Mouse (Mus musculus) retina, postnatal 1 day (tissue): ENCODE results near the gene Dgkd.
A peak's percentile ranks its signal among the peaks of the same experiment; 100 is the strongest.

Experiments
- DNase-seq: peaks from one replicate; pipeline ENCODE4 v3.0.0-alpha.2; 2012

Gene Dgkd

DNA sequence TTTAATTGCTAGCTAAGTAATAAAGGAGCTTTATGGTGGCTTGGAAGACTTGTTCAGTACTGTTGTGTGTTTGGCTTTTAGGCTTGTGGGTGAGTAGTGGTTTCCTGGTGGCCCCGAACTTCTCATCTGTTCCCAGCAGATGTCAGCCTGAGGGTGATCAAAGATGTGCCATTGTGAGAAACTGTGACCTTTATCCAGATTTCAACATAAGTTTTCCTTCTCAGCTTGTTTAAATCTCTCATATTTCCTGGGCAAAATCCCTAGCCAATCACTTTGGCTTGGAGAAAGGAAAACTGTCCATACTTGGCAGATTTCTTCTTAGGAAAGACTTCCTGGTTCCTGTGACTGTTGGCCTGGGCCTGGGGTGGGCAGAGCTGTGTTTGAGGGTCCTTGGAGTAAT is 37.9 kb downstream of the Dgkd start:
- DNase-seq, result no peak

DNA sequence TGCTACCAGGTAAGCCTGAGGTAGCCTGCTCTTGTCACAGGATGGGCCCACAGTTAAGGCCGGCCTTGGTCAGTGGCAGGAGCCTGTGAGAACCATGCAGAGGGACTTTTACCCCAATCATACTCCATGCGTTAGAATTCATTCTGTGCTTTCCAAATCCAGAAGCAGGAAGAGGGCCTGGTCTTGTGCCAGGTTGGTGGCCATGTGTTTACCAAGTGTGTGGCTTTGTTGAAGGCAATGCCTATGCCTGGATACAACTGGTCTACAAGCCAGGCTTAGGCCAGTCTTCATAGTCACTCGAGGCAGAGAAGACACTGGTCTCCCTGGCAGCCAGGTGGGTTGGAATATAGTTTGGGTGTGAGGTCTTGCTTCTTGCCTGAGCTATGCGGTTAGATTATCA is 38.5 kb downstream of the Dgkd start:
- no peak for DNase-seq

DNA sequence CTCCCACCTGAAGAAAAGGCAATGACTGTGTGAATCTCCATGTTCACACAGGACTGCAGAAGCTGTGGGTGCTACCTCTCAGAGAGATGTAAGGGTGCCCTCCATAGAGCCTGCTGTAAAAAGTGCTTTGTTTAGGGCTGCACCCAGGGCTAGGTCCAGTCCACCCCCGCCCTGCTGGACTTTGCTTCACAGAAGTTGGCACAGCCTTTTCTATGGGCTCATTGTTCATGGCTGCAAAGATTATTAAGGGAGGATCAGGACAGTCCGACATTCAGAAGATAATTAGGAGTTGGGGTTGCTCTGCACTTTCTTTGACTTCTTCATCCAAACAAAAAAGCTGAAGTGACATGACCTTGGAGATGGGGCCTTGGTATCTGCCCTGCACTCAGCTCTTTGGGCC is 39.4 kb downstream of the Dgkd start:
- peak; percentile 61 for DNase-seq

DNA sequence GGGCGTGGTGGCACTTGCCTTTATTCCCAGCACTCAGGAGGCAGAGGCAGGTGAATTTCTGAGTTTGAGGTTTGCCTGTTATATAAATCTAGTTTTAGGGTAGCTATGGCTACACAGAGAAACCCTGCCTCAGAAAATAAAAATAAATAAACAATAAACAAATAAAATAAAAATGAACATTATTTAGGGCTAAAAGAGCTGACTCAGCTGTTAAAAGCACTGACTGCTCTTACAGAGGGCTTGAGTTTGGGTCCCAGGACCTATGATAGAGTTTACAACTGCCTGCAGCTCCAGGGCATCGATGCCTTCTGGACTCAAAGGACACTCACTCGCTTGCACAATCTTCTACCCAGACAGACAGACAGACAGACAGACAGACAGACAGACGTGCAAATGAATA is 40.3 kb downstream of the Dgkd start:
- DNase-seq, result no peak

DNA sequence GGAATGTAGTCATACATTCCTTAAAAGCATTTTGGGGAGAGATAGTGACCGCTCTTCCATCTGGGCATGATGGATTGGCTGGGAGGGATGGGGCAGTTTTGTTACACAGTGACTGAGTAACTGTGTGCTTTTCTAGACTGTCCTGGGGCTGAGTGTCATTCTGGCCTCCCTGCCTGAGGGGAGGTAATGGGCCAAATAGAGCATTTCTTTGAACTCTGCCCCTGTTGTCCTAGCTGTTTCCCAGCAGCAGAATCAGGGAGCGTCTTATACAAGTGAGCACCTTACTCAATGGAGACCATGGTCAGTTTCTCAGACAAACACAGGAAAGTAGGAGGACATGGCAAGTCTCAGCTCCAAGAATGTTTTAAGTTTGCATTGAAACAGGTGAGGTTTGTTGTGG is 43.8 kb downstream of the Dgkd start:
- no peak for DNase-seq

DNA sequence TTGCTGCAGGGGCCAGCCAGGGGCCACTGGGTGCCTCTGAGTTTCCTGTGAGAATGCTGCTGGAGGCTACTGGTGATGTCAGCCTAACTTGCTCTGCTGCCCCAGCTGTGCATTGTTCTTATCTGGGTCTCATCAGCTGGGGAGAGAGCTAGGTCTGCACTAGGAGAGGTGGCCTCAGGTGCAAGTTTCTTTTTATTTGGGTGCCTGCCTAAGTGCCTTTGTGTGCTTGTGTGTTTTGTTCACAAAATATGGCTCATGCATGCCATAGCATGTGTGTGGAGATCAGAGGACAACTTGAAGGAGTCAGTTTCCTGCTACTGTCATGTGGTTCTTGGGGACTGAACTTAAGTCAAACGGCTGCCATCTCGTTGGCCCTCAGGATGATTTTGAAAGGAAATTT is 46.6 kb downstream of the Dgkd start:
- DNase-seq, result no peak

DNA sequence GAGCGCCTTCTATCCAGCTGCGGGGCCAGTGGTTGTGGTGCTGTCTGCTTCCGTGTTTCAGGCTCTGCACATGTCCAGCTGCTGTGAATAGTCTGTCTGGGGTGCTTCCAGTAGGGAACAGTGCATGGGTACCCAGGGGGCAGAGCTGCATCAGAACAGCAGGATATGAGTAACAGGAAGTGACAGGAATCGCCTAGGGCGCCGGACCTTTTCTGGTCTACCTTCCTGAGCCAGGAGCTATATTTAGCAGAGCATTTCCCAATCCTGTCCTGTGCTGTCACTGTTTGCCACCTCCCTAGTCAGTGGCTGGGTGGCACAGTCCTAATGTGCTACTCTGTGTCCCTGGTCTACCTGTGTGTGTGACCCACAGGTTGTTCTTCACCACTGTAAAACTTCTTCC is 47.9 kb downstream of the Dgkd start:
- peak; percentile 30 for DNase-seq

DNA sequence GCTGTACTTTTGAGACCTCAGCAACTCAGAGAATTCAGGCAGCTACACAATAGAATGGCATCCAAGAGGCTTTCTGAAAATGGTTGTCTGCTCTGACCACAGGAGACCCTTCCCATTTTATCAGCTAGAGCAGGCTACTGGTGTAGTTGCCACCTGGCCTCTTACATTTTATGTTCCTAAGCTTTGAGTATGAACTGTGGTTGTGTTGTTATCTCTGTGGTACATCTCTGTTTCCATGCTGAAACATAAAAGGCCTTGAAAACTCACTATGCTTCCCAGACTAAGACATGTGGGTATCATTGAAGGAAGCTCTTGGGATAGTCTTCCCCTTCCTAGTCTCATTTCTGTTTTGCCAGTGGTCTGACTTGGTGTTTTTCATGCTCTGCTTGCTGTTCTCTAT is 49.1 kb downstream of the Dgkd start:
- no peak for DNase-seq

DNA sequence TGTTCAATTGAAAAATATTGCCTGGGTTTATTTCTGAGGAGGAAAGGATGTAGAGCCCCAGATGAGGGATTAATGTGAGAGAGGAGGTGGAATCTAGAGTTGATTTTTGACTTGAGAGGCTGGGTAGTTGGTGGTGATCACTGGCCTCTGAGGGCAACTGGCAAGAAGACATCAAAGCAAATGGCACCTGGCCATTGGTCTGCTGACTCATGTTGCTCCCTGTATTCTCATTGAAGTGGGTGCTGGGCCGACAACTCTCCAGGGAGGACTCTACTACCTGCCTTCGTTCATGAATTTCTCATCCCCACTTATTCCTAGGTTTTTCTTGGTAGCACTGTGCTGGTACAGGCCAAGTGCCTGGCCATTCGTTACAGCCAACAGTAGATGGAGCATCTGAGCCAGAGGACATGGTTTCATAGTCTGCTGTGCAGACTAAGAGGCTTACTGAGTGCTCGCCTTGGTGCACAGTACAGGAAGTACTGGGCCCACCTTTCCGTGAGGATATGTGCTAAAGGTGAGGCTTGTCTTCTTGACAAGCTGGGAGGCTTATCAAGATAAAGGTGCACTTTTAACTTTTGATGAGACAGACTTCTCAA is 53.4 kb downstream of the Dgkd start:
- DNase-seq, result no peak

DNA sequence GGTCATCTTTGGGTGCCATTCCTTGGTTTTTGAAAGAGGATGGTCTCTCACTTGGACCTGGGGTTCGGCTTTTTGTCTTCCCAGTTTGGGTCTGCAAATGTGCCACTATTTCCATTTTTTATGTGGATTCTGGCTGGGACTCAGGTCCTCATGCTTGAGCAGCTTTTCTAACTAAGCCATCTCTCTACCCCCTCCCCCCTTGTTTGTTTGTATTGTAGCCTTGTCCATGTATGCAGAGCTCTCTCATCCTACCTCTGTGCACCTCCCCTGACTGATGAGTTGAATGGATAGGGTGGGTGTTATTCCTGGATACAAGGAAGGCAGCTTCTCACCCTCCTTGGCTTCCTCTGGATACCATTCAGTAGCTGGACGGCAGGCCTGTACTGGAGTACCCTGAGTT is 54.9 kb downstream of the Dgkd start:
- no peak for DNase-seq

DNA sequence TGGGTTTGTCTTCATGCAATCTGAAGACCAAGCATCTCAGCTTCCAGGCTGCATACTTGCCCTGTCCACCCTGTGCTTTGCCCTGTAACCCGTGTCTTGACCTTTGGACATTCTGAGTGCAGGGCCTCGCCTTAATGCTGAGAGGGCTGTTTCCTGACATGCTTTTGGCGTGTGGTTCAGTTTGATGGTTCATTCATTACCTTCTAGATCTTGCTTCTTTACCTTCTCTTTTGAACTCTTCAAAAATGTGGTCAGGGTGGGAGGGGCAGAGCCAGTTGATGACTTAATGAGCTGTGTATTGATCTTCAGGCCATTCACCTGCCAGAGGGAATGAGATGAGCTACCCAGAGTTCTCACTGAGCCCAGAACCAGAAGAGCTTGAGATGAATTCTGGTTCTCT is 55.6 kb downstream of the Dgkd start:
- no peak for DNase-seq

DNA sequence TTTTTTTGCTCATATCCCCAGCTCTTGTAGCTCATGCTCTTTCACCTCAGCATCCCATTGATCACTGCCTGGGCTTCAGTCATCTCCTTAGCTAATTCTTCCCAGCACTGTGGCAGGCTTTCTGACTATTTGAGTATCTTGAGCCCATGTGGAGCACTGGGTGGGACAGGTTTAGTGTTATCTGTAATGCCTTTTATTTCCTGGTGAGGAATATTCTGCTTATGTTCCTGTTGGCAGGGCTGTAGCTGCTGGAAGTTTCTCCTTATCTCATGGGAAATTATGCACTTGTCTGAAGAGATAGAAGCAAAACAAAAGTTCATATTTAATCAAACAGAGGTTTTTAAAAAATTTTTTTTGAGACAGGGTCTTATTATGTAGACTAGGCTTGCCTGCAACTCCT is 56.5 kb downstream of the Dgkd start:
- no peak for DNase-seq

DNA sequence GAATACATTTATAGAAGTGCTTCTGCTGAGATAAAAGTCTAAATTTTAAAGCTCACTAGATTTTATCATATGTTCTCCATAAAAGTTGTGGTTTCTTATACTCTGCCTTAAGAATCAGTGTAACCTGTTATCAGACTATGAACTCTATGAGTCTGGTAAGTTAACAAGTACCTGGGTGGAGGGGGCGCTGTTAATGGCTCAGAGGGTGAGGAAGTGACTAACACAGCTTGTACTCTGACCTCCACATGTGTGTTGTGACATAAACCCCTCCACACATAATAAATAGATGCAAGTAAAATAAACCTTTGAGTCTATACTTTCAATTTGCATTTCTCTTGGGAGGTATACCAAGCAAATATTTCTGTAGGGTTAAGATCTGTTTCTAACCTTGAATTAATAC is 57.3 kb downstream of the Dgkd start:
- no peak for DNase-seq

DNA sequence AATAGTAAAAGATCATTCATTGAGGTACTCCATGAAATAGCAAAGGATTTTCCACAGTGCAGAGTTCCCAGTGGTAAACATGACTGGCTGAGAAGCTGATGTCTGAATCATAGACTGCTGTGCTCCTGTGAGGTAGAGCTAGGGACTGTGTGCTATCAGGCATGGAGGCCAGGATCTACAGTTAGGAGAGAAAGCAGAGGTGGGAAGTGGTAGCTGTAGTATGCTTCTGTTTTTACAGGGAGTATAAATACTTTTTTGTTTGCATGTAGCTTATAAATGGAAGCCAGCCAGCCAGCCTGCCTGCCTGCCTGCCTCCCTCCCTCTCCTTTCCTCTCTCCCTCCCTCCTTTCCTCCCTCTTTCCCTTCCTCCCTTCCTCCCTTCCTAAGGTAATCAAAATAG is 60.3 kb downstream of the Dgkd start:
- no peak for DNase-seq

DNA sequence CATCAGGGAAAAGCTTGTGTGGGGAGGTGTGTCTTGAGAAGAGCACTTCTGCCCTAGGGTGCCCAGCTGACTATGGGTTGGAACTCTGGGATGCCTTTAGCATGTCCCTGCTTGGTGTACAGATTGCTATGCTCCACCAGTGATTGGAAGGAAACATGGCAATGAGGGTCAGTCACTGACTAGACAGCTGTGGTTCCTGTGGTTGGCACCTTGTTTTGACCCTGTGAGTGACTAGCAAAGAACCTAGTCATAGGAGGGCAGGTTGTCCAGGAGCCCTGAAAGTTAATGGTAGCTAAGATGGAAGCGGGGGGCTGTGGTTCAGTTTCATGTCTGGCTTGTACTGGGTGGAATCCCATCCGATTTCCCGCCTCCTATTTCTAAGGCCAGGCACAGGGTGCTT is 64.3 kb downstream of the Dgkd start:
- no peak for DNase-seq

DNA sequence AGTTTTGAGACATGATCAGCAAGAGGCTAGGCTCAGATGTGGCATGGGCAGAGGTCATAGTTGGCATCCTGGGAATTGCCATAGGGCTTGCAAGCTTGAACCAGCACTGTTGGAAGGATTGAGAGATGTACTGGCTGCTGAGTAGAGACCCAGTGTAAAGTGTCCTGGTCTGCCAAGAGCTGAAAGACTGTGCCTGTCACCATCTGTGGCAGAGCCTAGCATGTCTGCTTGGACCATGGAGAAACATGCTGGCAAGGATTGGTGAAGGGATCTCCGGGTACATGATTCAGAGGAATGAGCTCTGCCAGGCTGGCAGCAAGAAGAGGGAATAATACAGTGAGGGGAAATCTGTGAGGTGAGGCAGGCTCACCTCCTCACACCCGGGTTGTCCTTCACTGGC is 65.0 kb downstream of the Dgkd start:
- DNase-seq, result no peak

DNA sequence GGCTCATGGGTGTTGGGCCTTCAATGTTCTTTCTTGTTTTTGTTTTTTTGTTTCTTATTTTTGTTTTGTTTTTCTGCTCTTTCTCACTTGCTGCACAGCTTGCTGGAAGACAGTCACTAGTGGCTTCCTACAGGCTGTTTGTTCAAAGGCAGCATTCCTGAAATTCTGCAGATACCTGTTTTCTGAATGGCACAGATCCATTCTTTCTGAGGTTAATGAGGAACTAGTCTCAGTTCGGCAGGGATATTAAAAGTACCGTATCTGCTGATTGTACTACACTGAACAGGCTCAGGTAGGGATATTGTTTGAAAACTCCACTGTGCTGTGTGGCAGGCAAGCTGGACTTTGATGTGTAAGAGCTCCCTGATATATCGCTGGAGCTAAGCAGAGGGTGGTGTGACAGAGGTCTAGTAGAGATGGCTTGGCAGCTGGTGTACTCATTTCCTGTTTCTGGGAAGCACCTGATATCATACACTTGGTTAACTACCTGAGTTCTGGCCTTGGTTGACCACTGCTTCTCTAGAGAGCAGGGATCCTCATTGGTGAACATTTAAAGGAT is 67.0 kb downstream of the Dgkd start:
- DNase-seq, result no peak

DNA sequence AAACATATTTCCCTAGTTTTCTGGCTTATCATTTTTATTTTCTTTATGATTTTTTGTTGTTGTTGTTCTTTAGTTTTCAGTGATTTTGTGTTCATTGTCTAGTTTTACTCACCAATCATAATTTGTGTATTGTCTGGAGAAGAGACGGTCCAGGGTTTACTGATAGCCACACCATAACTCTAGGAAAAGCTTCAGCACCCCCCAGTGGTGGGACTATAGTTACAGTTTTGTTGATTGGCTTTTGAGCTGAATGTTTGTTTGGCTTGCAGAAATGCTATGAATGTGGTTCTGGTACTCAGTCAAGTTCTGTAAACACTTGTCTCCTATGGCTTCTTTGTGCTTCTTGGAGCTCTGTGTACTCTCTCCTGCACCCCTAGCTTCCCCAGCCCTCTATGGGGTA is 69.6 kb downstream of the Dgkd start:
- peak; percentile 39 for DNase-seq

DNA sequence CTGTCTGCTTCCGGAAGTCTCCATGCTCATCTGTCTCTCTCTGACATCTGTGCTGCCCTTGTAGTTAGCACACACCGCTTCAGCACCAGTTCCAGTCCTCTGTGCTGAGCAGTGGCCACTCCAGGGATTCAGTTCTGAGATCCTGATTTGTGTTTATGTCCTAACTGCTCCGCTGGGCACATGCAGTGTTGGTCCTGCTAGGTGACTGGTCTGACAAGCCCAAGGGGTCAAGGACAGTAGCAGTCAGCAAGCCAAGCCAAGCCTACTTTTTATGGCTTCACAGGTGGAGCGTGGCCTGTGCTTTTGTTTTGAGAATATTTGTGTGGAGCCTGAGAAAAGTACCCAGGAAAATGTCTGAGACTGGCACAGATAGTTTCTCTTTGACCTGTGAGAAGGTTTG is 71.8 kb downstream of the Dgkd start:
- no peak for DNase-seq

DNA sequence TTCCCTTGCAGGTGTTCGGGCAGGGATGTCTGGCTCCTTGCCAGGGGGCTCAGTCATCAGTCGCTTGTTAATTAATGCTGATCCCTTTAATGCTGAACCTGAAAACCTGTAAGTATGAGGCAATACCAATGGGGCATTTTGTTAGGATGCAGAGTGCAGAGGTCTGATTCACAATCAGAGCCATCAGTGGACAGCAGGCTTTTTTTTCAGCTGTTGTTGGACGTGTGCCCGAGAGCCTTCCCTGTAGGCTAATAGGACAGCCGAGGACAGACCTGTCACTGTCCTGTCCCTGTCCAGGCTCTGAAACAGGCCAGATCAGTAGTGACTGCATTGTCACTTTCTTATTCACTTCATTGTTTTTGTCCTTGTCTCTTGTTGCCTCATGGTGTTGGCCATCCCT is 76.6 kb downstream of the Dgkd start:
- DNase-seq, result peak; percentile 11

DNA sequence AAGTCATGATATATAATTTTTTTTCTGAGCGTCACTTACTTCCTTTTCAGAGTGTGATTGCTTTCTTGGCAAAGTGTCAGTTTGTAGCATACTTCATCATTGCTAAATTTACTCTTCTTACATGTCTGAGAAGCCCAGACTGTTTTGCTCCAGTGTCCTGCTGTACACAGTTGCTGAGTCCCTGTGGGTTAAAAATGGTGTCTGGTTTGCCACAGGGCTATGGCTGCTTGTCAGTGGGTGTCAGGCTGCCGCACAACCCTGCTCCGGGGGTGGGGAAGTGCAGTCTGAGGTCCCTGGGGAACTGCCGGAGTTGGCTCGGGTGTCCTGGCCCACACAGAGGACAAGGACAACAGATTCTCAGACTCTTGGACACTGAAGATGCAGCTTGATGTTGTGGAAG is 80.0 kb downstream of the Dgkd start:
- DNase-seq, result no peak

DNA sequence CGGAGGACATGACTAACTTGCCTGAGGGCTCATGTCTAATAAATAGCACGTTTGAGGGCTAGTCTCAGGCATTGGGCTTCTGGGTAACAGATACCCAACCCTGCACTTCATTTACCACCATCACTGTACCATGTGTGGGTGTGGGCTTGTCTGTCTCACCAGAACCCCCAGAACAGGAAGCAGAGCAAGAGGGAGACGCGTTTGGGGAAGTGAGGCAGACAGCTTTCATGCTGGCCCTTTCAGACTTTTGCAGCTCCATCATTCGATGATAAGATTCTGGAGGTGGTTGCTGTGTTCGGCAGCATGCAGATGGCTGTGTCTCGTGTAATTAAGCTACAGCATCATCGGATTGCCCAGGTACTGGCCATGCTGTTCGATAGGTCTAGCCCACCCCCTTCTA is 82.0 kb downstream of the Dgkd start:
- no peak for DNase-seq

DNA sequence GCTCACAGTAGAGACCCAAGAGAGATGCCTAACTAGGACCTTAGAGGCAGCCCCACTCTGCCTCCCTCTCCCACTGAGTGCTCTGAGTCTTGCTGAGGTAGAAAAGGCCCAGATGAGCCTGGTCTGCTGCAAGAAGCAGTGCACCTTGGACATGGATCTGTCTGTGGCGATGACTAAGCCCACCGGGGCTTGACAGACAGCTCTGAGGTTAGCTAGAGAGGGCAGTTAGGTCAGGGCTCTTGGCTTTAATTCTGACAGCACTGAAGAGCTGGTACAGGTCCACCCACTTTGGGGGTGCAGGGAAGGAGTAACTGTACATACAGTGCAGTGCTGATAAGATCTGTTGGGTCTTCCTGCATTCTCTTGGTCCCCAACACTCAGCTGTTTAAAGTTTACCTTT is 82.5 kb downstream of the Dgkd start:
- no peak for DNase-seq

DNA sequence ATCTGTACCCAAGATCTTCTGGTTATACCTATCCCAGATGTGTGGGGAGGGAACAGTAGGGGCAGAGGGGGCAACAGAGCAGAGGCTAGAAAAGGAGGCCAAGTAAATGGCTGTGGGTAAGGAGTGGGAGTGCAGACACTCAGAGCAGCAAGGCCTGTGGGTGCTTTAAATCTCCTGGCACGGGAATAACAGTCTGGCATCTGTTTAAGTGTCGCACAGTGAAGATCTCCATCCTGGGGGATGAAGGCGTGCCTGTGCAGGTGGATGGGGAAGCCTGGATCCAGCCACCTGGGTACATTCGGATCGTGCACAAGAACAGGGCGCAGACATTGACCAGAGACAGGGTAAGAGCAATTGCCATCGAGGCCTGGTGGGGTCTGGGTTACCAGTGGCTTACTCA is 83.0 kb downstream of the Dgkd start:
- DNase-seq, result no peak

DNA sequence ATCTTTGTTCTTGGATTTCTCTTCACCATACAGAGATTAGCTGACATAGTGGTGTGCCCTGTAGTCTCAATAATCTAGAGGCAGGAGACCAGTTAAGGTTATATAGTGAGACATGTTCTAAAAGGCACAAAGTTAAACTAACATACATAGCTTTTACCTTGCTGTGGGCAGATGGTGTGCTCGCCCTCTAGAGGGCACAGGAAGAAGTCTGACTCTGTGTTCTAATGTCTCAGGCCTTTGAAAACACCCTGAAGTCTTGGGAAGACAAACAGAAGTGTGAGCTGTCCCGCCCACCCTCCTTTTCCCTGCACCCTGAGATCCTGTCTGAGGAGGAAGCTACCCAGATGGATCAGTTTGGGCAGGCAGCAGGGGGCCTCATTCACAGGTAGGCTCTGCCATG is 83.4 kb downstream of the Dgkd start:
- DNase-seq, result peak; percentile 17

DNA sequence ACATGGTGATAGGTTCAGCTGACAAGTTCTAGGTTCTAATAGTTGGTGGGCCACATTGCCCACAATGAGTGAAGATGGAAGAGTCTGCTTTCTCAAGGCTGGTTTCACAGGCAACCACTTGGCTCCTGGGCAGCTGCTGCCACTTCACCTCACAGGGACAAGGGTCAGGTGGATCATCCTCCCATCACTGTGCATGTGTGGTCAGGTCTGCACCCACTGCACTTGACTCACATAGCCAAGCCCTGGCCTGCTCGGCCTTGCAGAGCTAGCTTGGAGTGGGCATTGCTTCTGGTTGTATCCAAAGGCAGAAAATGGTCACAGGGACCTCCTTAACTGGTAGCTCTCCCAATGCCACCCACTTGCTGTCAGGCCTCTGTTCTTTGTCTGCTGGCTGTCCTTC is 88.7 kb downstream of the Dgkd start:
- no peak for DNase-seq
